Mouse (Mus musculus) layer of hippocampus, adult 9-10 months (tissue): ENCODE data around the gene Gm20388.
"Not testable (repeated sequence)": the region's sequence is repeated elsewhere in the genome, so short reads cannot be mapped to it uniquely, and the experiment has no call there.

Experiments
- DNase-seq: peaks from one replicate; pipeline ENCODE4 v3.0.0; 2022; ENCODE audit warnings: low spot score

Gm20388 gene

DNA sequence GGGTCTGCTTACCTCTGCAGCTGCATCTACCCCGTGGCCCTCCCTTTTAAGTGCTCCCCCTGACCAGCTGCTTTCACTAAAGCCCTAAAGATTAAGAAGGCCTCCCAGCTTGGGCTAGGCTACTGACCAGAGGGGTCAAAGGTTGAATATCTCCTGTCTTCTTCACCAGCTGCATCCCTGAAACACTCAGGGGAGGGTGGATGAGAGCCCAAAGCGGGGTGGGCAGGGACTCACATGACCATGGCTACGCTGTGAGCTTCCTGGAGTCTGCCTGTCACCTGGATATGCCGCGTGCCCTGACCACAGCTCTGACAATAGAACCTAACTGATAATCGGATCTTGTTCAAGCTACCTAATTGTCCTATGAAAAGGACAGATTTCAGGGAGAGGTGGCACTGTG lies 2712.1 kb downstream of the Gm20388 start, which contains the start of gene Pabpn1l:
Gene Pabpn1l (minus strand): TSS at position 13 of the 400 bp plus-strand sequence.
- no peak for DNase-seq

DNA sequence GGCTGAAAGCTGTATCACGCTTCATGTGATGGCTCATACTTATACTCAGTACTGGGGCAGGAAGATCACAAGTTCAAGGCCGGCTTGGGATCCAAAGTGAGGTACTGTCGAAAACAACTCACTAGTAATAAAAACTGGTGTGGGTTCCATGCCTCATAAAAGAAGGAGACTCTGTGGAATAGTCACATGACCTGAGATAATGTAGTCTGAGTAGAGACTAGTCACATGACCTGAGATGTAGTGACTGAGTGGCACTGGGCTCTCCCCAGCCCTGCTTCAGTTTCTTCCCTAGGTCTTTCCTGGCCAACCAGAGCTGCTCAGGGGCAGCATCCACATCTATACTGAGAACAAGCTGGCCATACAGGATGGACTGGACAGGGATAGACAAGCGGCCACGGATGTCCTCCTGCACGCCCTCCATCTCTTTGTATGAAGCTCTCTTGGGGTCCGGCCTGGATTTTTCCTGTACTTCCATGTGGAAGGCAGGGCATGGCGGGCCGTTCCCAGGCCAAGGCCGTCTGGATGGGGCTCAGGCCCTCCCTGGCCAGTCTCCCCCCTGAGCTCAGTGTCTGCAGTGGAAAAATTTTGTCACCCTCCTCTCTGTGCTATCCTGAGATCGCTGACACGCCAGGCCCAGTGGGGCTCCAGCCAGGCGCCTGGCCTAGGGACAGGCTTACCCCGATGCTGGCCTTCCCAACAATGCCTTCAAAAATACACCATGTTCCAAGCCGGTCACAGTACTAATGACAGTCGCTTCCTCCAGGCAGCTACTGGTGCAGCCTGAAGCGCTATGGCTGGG lies 2713.4 kb downstream of the Gm20388 start:
- DNase-seq = no peak

DNA sequence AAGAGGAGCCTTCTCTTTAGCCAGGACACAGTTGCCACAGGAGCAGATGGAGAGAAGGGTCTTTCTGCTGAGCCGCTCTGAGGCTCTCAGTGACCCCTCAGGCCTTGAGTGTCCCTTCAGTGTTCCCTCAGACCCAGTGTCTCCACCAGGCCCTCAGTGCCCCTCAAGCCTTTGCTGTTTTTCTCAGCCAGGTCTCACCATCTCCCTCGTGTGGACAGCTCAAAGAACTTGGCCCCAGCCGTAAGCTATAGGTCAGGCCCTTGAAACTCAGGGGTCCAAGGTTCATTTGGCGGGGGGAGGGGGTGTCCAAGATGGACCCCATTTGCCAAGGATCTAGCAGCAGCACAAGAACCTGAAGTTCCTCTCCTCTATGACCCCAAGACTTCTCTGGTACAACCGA lies 2714.0 kb downstream of the Gm20388 start:
- DNase-seq = no peak

- no peak for DNase-seq
Measured at GRCm38 (mm10) chr8:122625811-122626210, 2715.2 kb downstream of the Gm20388 start.

DNA sequence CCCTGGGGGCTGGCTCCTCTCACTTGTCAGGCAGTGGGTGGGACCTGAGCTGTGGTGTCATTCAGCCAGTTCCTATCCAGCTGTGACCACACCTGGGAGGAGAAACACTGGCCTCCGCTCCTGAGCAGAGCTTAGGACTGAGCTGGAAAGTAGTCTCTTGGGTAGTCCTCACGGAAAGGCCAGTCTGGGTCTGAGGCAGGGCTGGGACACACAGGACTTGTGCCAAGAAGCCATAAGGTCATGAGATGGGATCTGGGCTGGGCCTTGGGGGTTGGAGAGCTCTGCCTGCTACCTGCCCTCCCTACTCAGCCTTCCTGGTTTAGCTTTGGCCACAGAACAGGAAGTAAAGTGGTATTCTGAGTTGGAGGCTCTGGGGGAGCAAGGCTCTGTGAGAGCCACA lies 2716.3 kb downstream of the Gm20388 start:
- DNase-seq = no peak

GRCm38 (mm10) chr8:122629388-122629787 lies 2718.7 kb downstream of the Gm20388 start:
- no peak for DNase-seq

DNA sequence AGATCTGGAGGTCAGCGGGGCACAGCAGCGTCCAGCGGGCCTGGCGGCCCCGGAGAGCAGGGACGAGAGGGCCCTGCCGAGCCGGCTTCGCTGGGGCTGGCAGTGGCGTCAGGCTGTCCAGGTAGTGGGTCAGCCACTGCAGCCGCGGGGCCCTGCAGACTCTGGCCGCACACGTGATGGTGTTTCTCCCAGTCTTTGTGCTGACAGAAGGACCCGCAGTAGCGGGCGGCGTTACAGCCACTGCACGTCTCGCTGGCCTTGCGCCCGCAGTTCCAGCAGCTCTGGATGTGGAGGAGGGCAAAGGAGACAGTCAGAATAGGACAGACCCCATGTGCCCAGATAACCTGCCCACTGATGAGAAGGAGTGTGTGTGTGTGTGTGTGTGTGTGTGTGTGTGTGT lies 2720.1 kb downstream of the Gm20388 start:
- DNase-seq = no peak

DNA sequence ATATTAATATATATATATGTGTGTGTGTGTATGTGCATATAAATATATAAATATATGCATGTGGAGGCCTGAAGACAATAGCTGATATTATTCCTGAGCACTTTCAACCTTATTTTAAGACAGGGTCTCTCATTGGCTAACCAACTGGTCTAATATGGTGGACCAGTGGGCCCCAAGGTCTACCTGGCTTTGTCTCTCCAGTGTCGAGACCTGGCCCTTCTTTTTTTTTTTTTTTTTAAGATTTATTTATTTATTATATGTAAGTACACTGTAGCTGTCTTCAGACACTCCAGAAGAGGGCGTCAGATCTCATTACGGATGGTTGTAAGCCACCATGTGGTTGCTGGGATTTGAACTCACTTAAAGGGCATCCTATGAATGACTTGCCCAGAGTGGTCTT lies 2721.5 kb downstream of the Gm20388 start:
- DNase-seq = not testable (repeated sequence)

- DNase-seq = no peak
Measured at GRCm38 (mm10) chr8:122633205-122633604, 2722.6 kb downstream of the Gm20388 start.

DNA sequence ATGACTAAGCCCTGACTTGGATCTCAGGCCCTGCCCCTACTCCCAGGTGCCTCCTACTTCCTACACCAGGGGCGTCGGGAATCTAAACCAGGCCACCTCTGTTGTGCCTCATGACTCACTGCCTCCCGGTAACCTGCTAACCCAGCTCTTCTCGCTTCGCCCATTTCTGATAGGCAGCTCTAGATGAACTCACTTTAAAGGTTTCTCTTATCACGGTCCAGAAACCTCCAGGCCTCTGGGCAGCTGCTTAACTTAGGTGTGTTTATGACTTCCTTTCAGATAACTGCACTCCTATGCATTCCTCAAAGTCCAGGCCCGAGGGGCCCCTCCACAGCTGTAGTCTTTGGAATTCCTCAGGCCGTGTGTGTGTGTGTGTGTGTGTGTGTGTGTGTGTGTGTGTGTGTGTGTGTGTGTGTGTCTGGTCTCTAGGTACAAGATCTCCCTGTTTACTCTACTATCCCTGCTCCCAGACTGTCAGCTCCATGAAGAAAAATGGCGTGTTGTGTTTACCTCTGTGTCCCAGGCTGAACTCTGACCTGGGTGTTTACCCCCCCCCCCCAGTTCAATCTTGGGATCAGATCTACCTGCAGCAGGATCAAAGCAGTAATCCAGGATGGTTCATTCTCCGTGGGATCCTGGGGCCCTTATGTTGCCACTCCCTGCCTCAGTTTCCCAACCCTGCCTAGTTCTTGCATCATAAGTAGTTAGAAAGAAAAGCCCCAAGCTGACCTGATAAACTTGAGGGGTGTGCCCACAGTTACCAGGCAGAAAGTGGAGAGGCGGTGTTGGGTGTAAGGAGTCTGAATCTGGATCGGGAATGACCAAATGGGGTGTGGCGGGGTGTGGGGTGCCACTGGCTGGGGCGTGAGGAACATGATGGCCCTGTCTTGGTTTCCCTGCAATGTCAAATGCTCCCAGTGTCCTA lies 2725.5 kb downstream of the Gm20388 start:
- no peak for DNase-seq

GRCm38 (mm10) chr8:122636803-122637175 lies 2726.1 kb downstream of the Gm20388 start:
- DNase-seq = no peak

- no peak for DNase-seq
Measured at GRCm38 (mm10) chr8:122637230-122637629, 2726.6 kb downstream of the Gm20388 start.

GRCm38 (mm10) chr8:122638601-122639000 lies 2728.0 kb downstream of the Gm20388 start:
- no peak for DNase-seq

GRCm38 (mm10) chr8:122639521-122640248 lies 2729.0 kb downstream of the Gm20388 start:
- DNase-seq = no peak

DNA sequence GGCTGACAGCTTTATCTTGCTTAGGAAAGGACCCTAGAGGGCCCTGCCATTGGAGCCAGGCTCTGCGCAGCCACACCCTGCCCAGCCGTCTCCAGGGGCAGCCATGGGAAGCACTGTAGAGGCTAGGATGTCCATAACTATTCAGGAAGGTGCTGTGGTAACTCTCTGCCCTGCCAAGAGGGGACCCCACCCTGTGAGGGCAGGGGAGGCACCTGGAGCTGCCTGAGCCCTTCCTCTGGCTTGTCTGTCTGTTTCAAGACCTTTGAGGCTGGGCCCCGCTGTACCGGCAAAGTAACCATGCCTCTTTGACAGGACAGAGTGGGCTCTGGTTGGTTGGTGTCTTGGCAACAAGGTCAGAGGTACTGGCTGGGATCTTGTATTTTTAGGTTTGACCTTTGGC lies 2730.2 kb downstream of the Gm20388 start:
- DNase-seq = no peak

GRCm38 (mm10) chr8:122641406-122641805 lies 2730.8 kb downstream of the Gm20388 start:
- peak; percentile 42 for DNase-seq

- no peak for DNase-seq
Measured at GRCm38 (mm10) chr8:122642071-122642470, 2731.4 kb downstream of the Gm20388 start.

- DNase-seq = no peak
Measured at GRCm38 (mm10) chr8:122644175-122644954, 2733.7 kb downstream of the Gm20388 start.

GRCm38 (mm10) chr8:122646337-122646736 lies 2735.7 kb downstream of the Gm20388 start:
- DNase-seq = no peak

DNA sequence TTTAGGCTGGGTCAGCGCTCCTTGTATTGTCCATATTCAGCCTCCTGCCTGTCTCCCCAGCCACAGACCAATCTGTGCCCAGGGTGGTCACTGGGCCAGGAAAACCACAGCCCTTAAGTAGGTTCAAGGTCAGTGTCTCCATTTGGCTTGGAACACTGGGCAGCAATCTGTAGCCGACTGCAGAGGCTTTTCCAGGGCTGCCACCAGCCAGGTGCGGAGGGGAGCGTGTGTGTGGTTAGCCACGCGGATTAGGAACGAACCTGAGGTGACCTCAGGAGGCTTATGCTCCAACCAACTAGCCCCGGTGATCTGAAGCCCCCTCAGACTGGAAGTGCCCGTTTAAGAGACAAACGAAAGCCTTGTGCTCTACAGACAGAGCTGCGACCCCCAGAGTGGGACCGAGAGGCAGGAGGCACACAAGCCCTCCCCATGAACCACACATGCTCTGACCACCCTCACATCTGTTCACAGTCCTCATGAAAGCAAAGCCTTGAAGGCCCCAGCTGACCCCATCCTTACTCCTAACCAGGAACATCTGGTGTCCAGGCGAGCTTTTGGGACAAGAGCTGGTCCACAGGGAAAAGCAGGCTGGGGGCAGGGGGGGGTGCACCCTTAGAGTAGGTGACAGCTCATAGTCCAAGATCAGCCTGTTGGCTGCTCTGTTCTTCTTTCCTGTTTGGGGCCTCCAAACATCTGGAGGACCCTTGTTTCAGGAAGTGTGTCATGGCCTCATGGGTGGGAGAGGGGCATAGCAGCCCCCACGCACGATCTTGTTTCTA lies 2737.7 kb downstream of the Gm20388 start:
- no peak for DNase-seq
